Mouse (Mus musculus): Measurements from ENCODE around the gene Invs.

The Invs gene

GRCm38 (mm10) chr4:48472052-48472791 lies 192.7 kb downstream of the Invs start:
- DNase-seq = no peak

GRCm38 (mm10) chr4:48472792-48473650 lies 193.5 kb downstream of the Invs start, which contains the start of gene Tex10:
Gene Tex10 (minus strand): TSS chr4:48473459.
- DNase-seq = peak; percentile 79

GRCm38 (mm10) chr4:48473651-48474011 lies 194.1 kb downstream of the Invs start:
- DNase-seq = no peak

- no peak for DNase-seq
These were observed 201.7 kb downstream of the Invs start for GRCm38 (mm10) chr4:48481287-48481686.
